In genomic region chr2:136832936-136833335, GRCm38 (mm10) we compare ENCODE assay signal across 12 mouse cellular contexts. TPM values are rescaled to one million over a fixed set of nuclear protein-coding genes. Genes with fewer than 3 reads are reported as not detected.
DNase-seq lines count a peak whose midpoint lies in the region.
"Had no signal": no experiment of that assay in that cellular context is flagged by ENCODE, and none has a peak within 500 bp of the region (broad histone marks: within the 10 kb centered on the region; RNA-seq: fewer than 3 reads in every experiment).

No protein-coding gene starts in this region.

- H3K9me3 ChIP-seq in embryonic facial prominence, embryonic 10.5 days, result no peaks in the 10 kb centered on the region
- H3K9me3 ChIP-seq: forebrain, embryonic 12.5 days; neural tube, embryonic 13.5 days had no signal

- no peak overlapping the region for H3K27ac ChIP-seq in embryonic facial prominence, embryonic 10.5 days (replicated peaks)
- H3K27ac ChIP-seq: forebrain, embryonic 12.5 days; neural tube, embryonic 13.5 days had no signal

- H3K4me1 ChIP-seq in embryonic facial prominence, embryonic 10.5 days, result peaks cover 5% of the 10 kb centered on the region; the same call in 1 of the 2 replicates
- H3K4me1 ChIP-seq: forebrain, embryonic 12.5 days; neural tube, embryonic 13.5 days had no signal

- H3K27me3 ChIP-seq in embryonic facial prominence, embryonic 10.5 days (replicated peaks; ENCODE audit: low read depth, poor library complexity, severe bottlenecking), result no peaks in the 10 kb centered on the region
- H3K27me3 ChIP-seq: forebrain, embryonic 12.5 days; neural tube, embryonic 13.5 days had no signal

- 49% methylated on average over 3 of the region's 3 CpGs for WGBS in embryonic facial prominence, embryonic 10.5 days

- H3K36me3 ChIP-seq in embryonic facial prominence, embryonic 10.5 days (replicated peaks), result no peaks in the 10 kb centered on the region
- H3K36me3 ChIP-seq: forebrain, embryonic 12.5 days; neural tube, embryonic 13.5 days had no signal

- DNase-seq in embryo, embryonic 10 days (ENCODE audit: low spot score), result peak; percentile 11
- DNase-seq in embryo, embryonic 9.5 days (ENCODE audit: extremely low spot score), result no peak
- peak; percentile 21 for DNase-seq in embryonic facial prominence, embryonic 10.5 days (ENCODE audit: low spot score)
- peak; percentile 30 for DNase-seq in kidney, adult 11 months
- DNase-seq in lung, postnatal 14 days, result peak; percentile 9
- no peak for DNase-seq in right cerebral cortex, postnatal 14 days
- no peak for DNase-seq in Muller cell, postnatal 12 days (ENCODE audit: inconsistent ontology term)
- DNase-seq in cerebellum, adult 8-10 months, result no peak
- DNase-seq: cerebellum, postnatal 25 days had no signal

- no peak overlapping the region for H3K4me3 ChIP-seq in embryonic facial prominence, embryonic 10.5 days
- H3K4me3 ChIP-seq: forebrain, embryonic 12.5 days; neural tube, embryonic 13.5 days had no signal

RNA-seq across cellular contexts. Expression of gene AL731706.2, which starts 52.5 kb away (rescaled TPM):
- polyA plus RNA-seq in embryonic facial prominence, embryonic 10.5 days (2016; fragmentation: Nextera tagmentation; extraction: Ambion mirVana), result 24.9 and 37.9 TPM in 2 replicates
- polyA plus RNA-seq: spleen, adult 2 months had no signal

RNA-seq across cellular contexts. Expression of gene Slx4ip, which starts 58.1 kb away (rescaled TPM):
- 7.3 and 8.4 TPM in 2 replicates for polyA plus RNA-seq in embryonic facial prominence, embryonic 10.5 days (2016; fragmentation: Nextera tagmentation; extraction: Ambion mirVana)

RNA-seq across cellular contexts. Expression of gene AL731706.1, which starts 58.3 kb away (rescaled TPM):
- polyA plus RNA-seq in embryonic facial prominence, embryonic 10.5 days (2016; fragmentation: Nextera tagmentation; extraction: Ambion mirVana), result 23.5 and 27.6 TPM in 2 replicates

RNA-seq across cellular contexts. Expression of gene Mkks, which starts 58.3 kb away (rescaled TPM):
- polyA plus RNA-seq in embryonic facial prominence, embryonic 10.5 days (2016; fragmentation: Nextera tagmentation; extraction: Ambion mirVana), result 15.5 TPM in 2 replicates

Comparison
In these comparisons a context has a peak if more than half of its experiments do, and no peak if none do; other contexts are left out.
1. DNase-seq: peak in embryo, embryonic 10 days (single experiment), embryonic facial prominence, embryonic 10.5 days (single experiment), kidney, adult 11 months (single experiment) and lung, postnatal 14 days (single experiment); none in embryo, embryonic 9.5 days (single experiment), right cerebral cortex, postnatal 14 days (single experiment), Muller cell, postnatal 12 days (single experiment) and cerebellum, adult 8-10 months (single experiment).